Mouse (Mus musculus): ENCODE measurements around the gene Rnf169. TPM values are rescaled to one million over a fixed set of nuclear protein-coding genes. Genes with fewer than 3 reads are reported as not detected.

Rnf169 gene
- polyA plus RNA-seq, 1 experiment from 2014 or later, result 2.8 TPM

- TF ChIP-seq CTCF (IDR thresholded peaks at IDR 0.05; ENCODE audit: low read depth), result peak; percentile 74
- no peak for TF ChIP-seq EP300 (IDR thresholded peaks at IDR 0.05; ENCODE audit: low read depth)
- H3K9ac ChIP-seq (replicated peaks), result no peak overlapping the region
- H3K27ac ChIP-seq (ENCODE audit: low read depth), result no peak overlapping the region
- no peaks in the 10 kb centered on the region for H3K9me3 ChIP-seq (ENCODE audit: low read length)
- H3K36me3 ChIP-seq (replicated peaks; ENCODE audit: insufficient read depth, low read length), result peaks cover 64% of the 10 kb centered on the region
- no peak overlapping the region for H3K4me2 ChIP-seq (ENCODE audit: low read depth, low read length)
- no peaks in the 10 kb centered on the region for H3K4me1 ChIP-seq (ENCODE audit: insufficient read depth)
- ATAC-seq, result no peak
- no peak overlapping the region for H3K4me3 ChIP-seq (ENCODE audit: low read depth, low read length)
- DNase-seq, result peak; percentile 72
- 70% methylated on average over 10 of the region's 10 CpGs for WGBS (ENCODE audit: insufficient replicate concordance)
- no peaks in the 10 kb centered on the region for H3K27me3 ChIP-seq (ENCODE audit: insufficient read depth, low read length)
Measured at GRCm38 (mm10) chr7:99926916-99927714, 53.1 kb downstream of the Rnf169 start.

GRCm38 (mm10) chr7:99920416-99920815, 59.8 kb downstream of the Rnf169 start:
- 52% methylated on average over 2 of the region's 2 CpGs for WGBS (ENCODE audit: insufficient replicate concordance)
- no peak overlapping the region for H3K27ac ChIP-seq (ENCODE audit: low read depth)
- no peaks in the 10 kb centered on the region for H3K9me3 ChIP-seq (ENCODE audit: low read length)
- peaks cover 23% of the 10 kb centered on the region for H3K36me3 ChIP-seq (replicated peaks; ENCODE audit: insufficient read depth, low read length)
- no peak overlapping the region for H3K9ac ChIP-seq (replicated peaks)
- H3K27me3 ChIP-seq (ENCODE audit: insufficient read depth, low read length), result peaks cover 17% of the 10 kb centered on the region
- H3K4me1 ChIP-seq (ENCODE audit: insufficient read depth), result peaks cover 13% of the 10 kb centered on the region
- H3K4me3 ChIP-seq (ENCODE audit: low read depth, low read length), result no peak overlapping the region
- no peak for TF ChIP-seq EP300 (IDR thresholded peaks at IDR 0.05; ENCODE audit: low read depth)
- TF ChIP-seq CTCF (IDR thresholded peaks at IDR 0.05; ENCODE audit: low read depth), result no peak
- no peak for ATAC-seq
- no peak overlapping the region for H3K4me2 ChIP-seq (ENCODE audit: low read depth, low read length)
- no peak for DNase-seq

GRCm38 (mm10) chr7:99919971-99920370, 60.3 kb downstream of the Rnf169 start:
- H3K4me3 ChIP-seq (ENCODE audit: low read depth, low read length), result no peak overlapping the region
- DNase-seq (no peak), ATAC-seq (no peak)
- peaks cover 17% of the 10 kb centered on the region for H3K27me3 ChIP-seq (ENCODE audit: insufficient read depth, low read length)
- TF ChIP-seq CTCF (IDR thresholded peaks at IDR 0.05; ENCODE audit: low read depth) (no peak), EP300 (IDR thresholded peaks at IDR 0.05; ENCODE audit: low read depth) (no peak)
- H3K9me3 ChIP-seq (ENCODE audit: low read length), result no peaks in the 10 kb centered on the region
- H3K27ac ChIP-seq (ENCODE audit: low read depth), result no peak overlapping the region
- peaks cover 19% of the 10 kb centered on the region for H3K36me3 ChIP-seq (replicated peaks; ENCODE audit: insufficient read depth, low read length)
- 91% methylated on average over 6 of the region's 6 CpGs for WGBS (ENCODE audit: insufficient replicate concordance)
- H3K9ac ChIP-seq (replicated peaks), result no peak overlapping the region
- H3K4me1 ChIP-seq (ENCODE audit: insufficient read depth), result peaks cover 13% of the 10 kb centered on the region
- no peak overlapping the region for H3K4me2 ChIP-seq (ENCODE audit: low read depth, low read length)

GRCm38 (mm10) chr7:99919164-99919563, 61.1 kb downstream of the Rnf169 start:
- no peak overlapping the region for H3K4me2 ChIP-seq (ENCODE audit: low read depth, low read length)
- TF ChIP-seq EP300 (IDR thresholded peaks at IDR 0.05; ENCODE audit: low read depth) (no peak), CTCF (IDR thresholded peaks at IDR 0.05; ENCODE audit: low read depth) (no peak)
- H3K4me1 ChIP-seq (ENCODE audit: insufficient read depth), result peaks cover 13% of the 10 kb centered on the region
- peaks cover 17% of the 10 kb centered on the region for H3K27me3 ChIP-seq (ENCODE audit: insufficient read depth, low read length)
- H3K4me3 ChIP-seq (ENCODE audit: low read depth, low read length), result no peak overlapping the region
- H3K9me3 ChIP-seq (ENCODE audit: low read length), result no peaks in the 10 kb centered on the region
- WGBS (ENCODE audit: insufficient replicate concordance), result 77% methylated on average over 2 of the region's 2 CpGs
- DNase-seq, result no peak
- H3K9ac ChIP-seq (replicated peaks), result no peak overlapping the region
- ATAC-seq, result no peak
- no peak overlapping the region for H3K27ac ChIP-seq (ENCODE audit: low read depth)
- H3K36me3 ChIP-seq (replicated peaks; ENCODE audit: insufficient read depth, low read length), result peaks cover 11% of the 10 kb centered on the region

- TF ChIP-seq CTCF (IDR thresholded peaks at IDR 0.05; ENCODE audit: low read depth) (no peak), EP300 (IDR thresholded peaks at IDR 0.05; ENCODE audit: low read depth) (no peak)
- ATAC-seq, result peak; percentile 31; the same call in 1 of the 2 replicates
- DNase-seq, result no peak
- H3K27ac ChIP-seq (ENCODE audit: low read depth), result no peak overlapping the region
- peaks cover 17% of the 10 kb centered on the region for H3K27me3 ChIP-seq (ENCODE audit: insufficient read depth, low read length)
- H3K4me1 ChIP-seq (ENCODE audit: insufficient read depth), result peaks cover 13% of the 10 kb centered on the region
- no peaks in the 10 kb centered on the region for H3K36me3 ChIP-seq (replicated peaks; ENCODE audit: insufficient read depth, low read length)
- 3% methylated on average over 34 of the region's 36 CpGs for WGBS (ENCODE audit: insufficient replicate concordance)
- peak overlapping the region; percentile 38 for H3K9ac ChIP-seq (replicated peaks)
- H3K4me2 ChIP-seq (ENCODE audit: low read depth, low read length), result peak overlapping the region; percentile 64
- H3K4me3 ChIP-seq (ENCODE audit: low read depth, low read length), result peak overlapping the region; percentile 39
- no peaks in the 10 kb centered on the region for H3K9me3 ChIP-seq (ENCODE audit: low read length)
Measured at GRCm38 (mm10) chr7:99917320-99917844, 62.9 kb downstream of the Rnf169 start.

- Histone ChIP-seq H3K27me3 (ENCODE audit: insufficient read depth, low read length) (peaks cover 17% of the 10 kb centered on the region), H3K27ac (ENCODE audit: low read depth) (no peak overlapping the region), H3K9me3 (ENCODE audit: low read length) (no peaks in the 10 kb centered on the region), H3K4me1 (ENCODE audit: insufficient read depth) (peaks cover 13% of the 10 kb centered on the region), H3K9ac (replicated peaks) (no peak overlapping the region; the same call in 1 of the 2 replicates), H3K4me2 (ENCODE audit: low read depth, low read length) (peak overlapping the region; percentile 64), H3K4me3 (ENCODE audit: low read depth, low read length) (peak overlapping the region; percentile 39), H3K36me3 (replicated peaks; ENCODE audit: insufficient read depth, low read length) (no peaks in the 10 kb centered on the region)
- 9% methylated on average over 22 of the region's 22 CpGs for WGBS (ENCODE audit: insufficient replicate concordance)
- ATAC-seq, result no peak
- DNase-seq, result peak; percentile 58
- TF ChIP-seq EP300 (IDR thresholded peaks at IDR 0.05; ENCODE audit: low read depth), result no peak
- peak; percentile 70 for TF ChIP-seq CTCF (IDR thresholded peaks at IDR 0.05; ENCODE audit: low read depth)
Measured at GRCm38 (mm10) chr7:99916741-99917319, 63.4 kb downstream of the Rnf169 start.

Data from liver, postnatal 0 days (tissue).